Mouse (Mus musculus) ovary, postnatal 10 days (tissue): ENCODE data around the gene Rbm4.
"Not testable (repeated sequence)": the region's sequence is repeated elsewhere in the genome, so short reads cannot be mapped to it uniquely, and the experiment has no call there.

Experiments
- DNase-seq: peaks from one replicate; pipeline ENCODE4 v3.0.0; 2022; ENCODE audit warnings: low spot score

The Rbm4 gene

GRCm38 (mm10) chr19:4793831-4794422 lies at the start of gene Rbm4:
Gene Rbm4 (minus strand): TSS chr19:4793901.
- peak; percentile 85 for DNase-seq

GRCm38 (mm10) chr19:4842611-4843010 lies 48.9 kb upstream of the Rbm4 start:
- DNase-seq, result no peak

- no peak for DNase-seq
Measured at GRCm38 (mm10) chr19:4840848-4841247, 47.1 kb upstream of the Rbm4 start.

- DNase-seq, result peak; percentile 87
Measured at GRCm38 (mm10) chr19:4839149-4839548, 45.4 kb upstream of the Rbm4 start, which contains the start of the genes Ccs and Ccdc87. Gene Ccs (minus strand): TSS chr19:4839332. Gene Ccdc87 (plus strand): TSS chr19:4839366.

GRCm38 (mm10) chr19:4838526-4839140 lies 44.9 kb upstream of the Rbm4 start:
- no peak for DNase-seq

GRCm38 (mm10) chr19:4837049-4837448 lies 43.3 kb upstream of the Rbm4 start:
- no peak for DNase-seq

- DNase-seq, result no peak
Measured at GRCm38 (mm10) chr19:4836096-4836495, 42.4 kb upstream of the Rbm4 start.

GRCm38 (mm10) chr19:4833977-4834376 lies 40.3 kb upstream of the Rbm4 start:
- no peak for DNase-seq

GRCm38 (mm10) chr19:4829156-4829555 lies 35.5 kb upstream of the Rbm4 start:
- no peak for DNase-seq

- DNase-seq, result no peak
Measured at GRCm38 (mm10) chr19:4828444-4829114, 34.9 kb upstream of the Rbm4 start.

- peak; percentile 41 for DNase-seq
Measured at GRCm38 (mm10) chr19:4820678-4821303, 27.1 kb upstream of the Rbm4 start.

GRCm38 (mm10) chr19:4817182-4817835 lies 23.6 kb upstream of the Rbm4 start:
- DNase-seq, result no peak

GRCm38 (mm10) chr19:4813015-4813414 lies 19.3 kb upstream of the Rbm4 start:
- DNase-seq, result no peak

GRCm38 (mm10) chr19:4812334-4812949 lies 18.7 kb upstream of the Rbm4 start:
- DNase-seq, result not testable (repeated sequence)

- DNase-seq, result no peak
Measured at GRCm38 (mm10) chr19:4811909-4812242, 18.2 kb upstream of the Rbm4 start.

GRCm38 (mm10) chr19:4811063-4811908 lies 17.6 kb upstream of the Rbm4 start, which contains the start of the genes Gm21992 and Rbm14:
Gene Gm21992 (minus strand): TSS chr19:4811612.
Gene Rbm14 (minus strand): TSS chr19:4811634.
- DNase-seq, result peak; percentile 97

- peak; percentile 18 for DNase-seq
Measured at GRCm38 (mm10) chr19:4810746-4811062, 17.0 kb upstream of the Rbm4 start.

GRCm38 (mm10) chr19:4810309-4810708 lies 16.6 kb upstream of the Rbm4 start:
- DNase-seq, result no peak

- DNase-seq, result no peak
Measured at GRCm38 (mm10) chr19:4803283-4803682, 9.6 kb upstream of the Rbm4 start.

GRCm38 (mm10) chr19:4802691-4803091 lies 9.0 kb upstream of the Rbm4 start:
- DNase-seq, result no peak

- no peak for DNase-seq
Measured at GRCm38 (mm10) chr19:4799083-4799482, 5.4 kb upstream of the Rbm4 start.
